Mouse (Mus musculus) heart, embryonic 11.5 days (tissue): ENCODE data around the gene Hyal6. TPM values are rescaled to one million over a fixed set of nuclear protein-coding genes. Genes with fewer than 3 reads are reported as not detected.

Source experiments
- ATAC-seq: fragments of 200-750 bp; cut with Nextera tagmentation; replicated peaks from 2 replicates; pipeline ENCODE4 v1.8.0; 2017; ENCODE audit warnings: moderate library complexity; ENCODE audit not compliant: insufficient number of reproducible peaks, low FRiP score, low TSS enrichment
- H3K27ac ChIP-seq: fragments of 300-500 bp; sonication (generic); 2 replicates; pipeline ENCODE4 v1.5.1; 2014; ENCODE audit warnings: mild to moderate bottlenecking, low read depth, low read length
- H3K27me3 ChIP-seq: fragments of 300-500 bp; sonication (generic); 2 replicates; pipeline ENCODE4 v1.6.1; 2014; ENCODE audit warnings: mild to moderate bottlenecking, low read length, mixed read lengths; ENCODE audit not compliant: control insufficient read depth, insufficient read depth
- H3K36me3 ChIP-seq: fragments of 300-500 bp; sonication (generic); 2 replicates; pipeline ENCODE4 v1.6.1; 2014; ENCODE audit warnings: mild to moderate bottlenecking, low read length, moderate library complexity, mixed read lengths; ENCODE audit not compliant: control insufficient read depth, insufficient read depth
- H3K4me1 ChIP-seq: fragments of 300-500 bp; sonication (generic); 2 replicates; pipeline ENCODE4 v1.6.1; 2014; ENCODE audit warnings: low read length; ENCODE audit not compliant: control insufficient read depth, insufficient read depth
- H3K4me2 ChIP-seq: fragments of 300-500 bp; sonication (generic); 2 replicates; pipeline ENCODE4 v1.6.1; 2014; ENCODE audit warnings: mild to moderate bottlenecking, moderate library complexity
- H3K4me3 ChIP-seq: fragments of 300-500 bp; sonication (generic); 2 replicates; pipeline ENCODE4 v1.5.1; 2014; ENCODE audit warnings: low read depth, low read length
- H3K9ac ChIP-seq: fragments of 300-500 bp; sonication (generic); 2 replicates; pipeline ENCODE4 v1.6.1; 2014; ENCODE audit warnings: mild to moderate bottlenecking, low read depth, low read length, moderate library complexity
- H3K9me3 ChIP-seq: fragments of 300-500 bp; sonication (generic); replicated peaks from 2 replicates; pipeline ENCODE4 v1.6.1; 2016; ENCODE audit warnings: low read length; ENCODE audit not compliant: control insufficient read depth
- WGBS: fragments of 180-500 bp; shearing (Covaris S2); extraction: QIAGEN DNeasy Blood & Tissue Kit; methylation state at CpG from one replicate; pipeline ENCODE4 v1.1.7; 2014; ENCODE audit not compliant: insufficient replicate concordance; 5-methylcytosine and 5-hydroxymethylcytosine counted together
- polyA plus RNA-seq: library from polyadenylated mRNA; unstranded; fragments of >200 nt; fragmentation: Nextera tagmentation; extraction: Ambion mirVana; gene quantifications from 2 replicates; pipeline ENCODE4 v1.2.1, GENCODE M21; 2014

The Hyal6 gene
- polyA plus RNA-seq, 1 experiment from 2014 or later = not detected

GRCm38 (mm10) chr6:24728130-24728529 is 4.9 kb upstream of the Hyal6 start:
- Histone ChIP-seq H3K27me3 (no peaks in the 10 kb centered on the region), H3K4me2 (no peak overlapping the region), H3K9me3 (no peaks in the 10 kb centered on the region), H3K4me1 (no peaks in the 10 kb centered on the region), H3K9ac (no peak overlapping the region), H3K36me3 (no peaks in the 10 kb centered on the region), H3K4me3 (no peak overlapping the region), H3K27ac (no peak overlapping the region)
- no peak for ATAC-seq
- WGBS = 59% methylated on average over 1 of the region's 1 CpGs

GRCm38 (mm10) chr6:24734565-24734964 is 1.5 kb downstream of the Hyal6 start:
- H3K4me2 ChIP-seq = no peak overlapping the region
- H3K27me3 ChIP-seq = no peaks in the 10 kb centered on the region
- ATAC-seq = no peak
- 80% methylated on average over 6 of the region's 6 CpGs for WGBS
- no peak overlapping the region for H3K27ac ChIP-seq
- H3K9ac ChIP-seq = no peak overlapping the region
- no peaks in the 10 kb centered on the region for H3K9me3 ChIP-seq
- no peak overlapping the region for H3K4me3 ChIP-seq
- H3K4me1 ChIP-seq = no peaks in the 10 kb centered on the region
- no peaks in the 10 kb centered on the region for H3K36me3 ChIP-seq

GRCm38 (mm10) chr6:24748029-24748428 is 15.0 kb downstream of the Hyal6 start, which contains the start of gene Hyal4:
Gene Hyal4 (plus strand): TSS chr6:24748329.
- Histone ChIP-seq H3K4me3 (no peak within 1 kb of the TSS), H3K36me3 (no peaks in the 10 kb centered on the region), H3K9ac (no peak within 1 kb of the TSS), H3K27ac (no peak within 1 kb of the TSS), H3K4me2 (no peak within 1 kb of the TSS), H3K4me1 (no peaks in the 10 kb centered on the region), H3K9me3 (no peaks in the 10 kb centered on the region), H3K27me3 (no peaks in the 10 kb centered on the region)
- no peak for ATAC-seq
- WGBS = 73% methylated on average over 4 of the region's 4 CpGs

- WGBS = 77% methylated on average over 3 of the region's 3 CpGs
- Histone ChIP-seq H3K9me3 (no peaks in the 10 kb centered on the region), H3K4me2 (no peak overlapping the region), H3K36me3 (no peaks in the 10 kb centered on the region), H3K9ac (no peak overlapping the region), H3K4me1 (no peaks in the 10 kb centered on the region), H3K27ac (no peak overlapping the region), H3K4me3 (no peak overlapping the region), H3K27me3 (no peaks in the 10 kb centered on the region)
- ATAC-seq = no peak
Observed at GRCm38 (mm10) chr6:24759281-24759680, 26.2 kb downstream of the Hyal6 start.

GRCm38 (mm10) chr6:24766261-24766660 is 33.2 kb downstream of the Hyal6 start:
- Histone ChIP-seq H3K4me3 (no peak overlapping the region), H3K9me3 (no peaks in the 10 kb centered on the region), H3K4me1 (no peaks in the 10 kb centered on the region), H3K36me3 (no peaks in the 10 kb centered on the region), H3K27me3 (no peaks in the 10 kb centered on the region), H3K9ac (no peak overlapping the region), H3K27ac (no peak overlapping the region), H3K4me2 (no peak overlapping the region)
- ATAC-seq = no peak
- WGBS = 80% methylated on average over 2 of the region's 2 CpGs

- H3K9me3 ChIP-seq = no peaks in the 10 kb centered on the region
- no peak overlapping the region for H3K27ac ChIP-seq
- no peaks in the 10 kb centered on the region for H3K4me1 ChIP-seq
- no peak overlapping the region for H3K4me3 ChIP-seq
- no peak overlapping the region for H3K4me2 ChIP-seq
- no peak overlapping the region for H3K9ac ChIP-seq
- WGBS = 58% methylated on average over 2 of the region's 2 CpGs
- H3K27me3 ChIP-seq = no peaks in the 10 kb centered on the region
- no peaks in the 10 kb centered on the region for H3K36me3 ChIP-seq
- ATAC-seq = no peak
Observed at GRCm38 (mm10) chr6:24779182-24779581, 46.1 kb downstream of the Hyal6 start.

- Histone ChIP-seq H3K4me1 (no peaks in the 10 kb centered on the region), H3K4me3 (no peak within 1 kb of the TSS), H3K36me3 (no peaks in the 10 kb centered on the region), H3K27ac (no peak within 1 kb of the TSS), H3K9ac (no peak within 1 kb of the TSS), H3K27me3 (no peaks in the 10 kb centered on the region), H3K9me3 (no peaks in the 10 kb centered on the region), H3K4me2 (no peak within 1 kb of the TSS)
- ATAC-seq = no peak
Observed at GRCm38 (mm10) chr6:24790888-24791287, 57.8 kb downstream of the Hyal6 start, which contains the start of gene Spam1. Gene Spam1 (plus strand): TSS chr6:24791188.

Other genes with a start within 250 kb of the Hyal6 start
- 0.30 and 0.48 TPM in 2 replicates for gene Iqub, start 218.2 kb upstream of the Hyal6 start, polyA plus RNA-seq
- 597 and 625 TPM in 2 replicates for gene Ndufa5, start 205.2 kb upstream of the Hyal6 start, polyA plus RNA-seq
- gene Asb15, start 205.1 kb upstream of the Hyal6 start, polyA plus RNA-seq = 0.11 and 0.15 TPM in 2 replicates
- 43.7 and 53.6 TPM in 2 replicates for gene Lmod2, start 135.5 kb upstream of the Hyal6 start, polyA plus RNA-seq
- 37.5 and 47.1 TPM in 2 replicates for gene Wasl, start 68.2 kb upstream of the Hyal6 start, polyA plus RNA-seq
- gene Hyal4, start 15.1 kb downstream of the Hyal6 start, polyA plus RNA-seq = not detected in 2 replicates
- not detected in 2 replicates for gene Spam1, start 57.9 kb downstream of the Hyal6 start, polyA plus RNA-seq
- gene Hyal5, start 124.8 kb downstream of the Hyal6 start, polyA plus RNA-seq = not detected in 2 replicates
- gene Tmem229a, start 223.1 kb downstream of the Hyal6 start, polyA plus RNA-seq = 0.23 and 0.24 TPM in 2 replicates